Mouse (Mus musculus) limb, embryonic 14.5 days (tissue): ENCODE measurements around the gene Prpf8. TPM values are rescaled to one million over a fixed set of nuclear protein-coding genes. Genes with fewer than 3 reads are reported as not detected.
A peak's percentile ranks its signal among the peaks of the same experiment; 100 is the strongest.

Experiments
- ATAC-seq: fragments of 200-750 bp; cut with Nextera tagmentation; 2 replicates; pipeline ENCODE4 v1.8.0; 2017; ENCODE audit warnings: low read depth, moderate number of reproducible peaks, moderate TSS enrichment; ENCODE audit not compliant: low FRiP score
- DNase-seq: peaks from one replicate; pipeline ENCODE4 v3.0.0-alpha.2; 2015; ENCODE audit warnings: low spot score
- H3K27ac ChIP-seq: fragments of 300-500 bp; sonication (generic); replicated peaks from 2 replicates; pipeline ENCODE4 v1.5.1; 2014; ENCODE audit warnings: low read depth, mild to moderate bottlenecking, low read length, moderate library complexity, mixed read lengths
- H3K27me3 ChIP-seq: fragments of 300-500 bp; sonication (generic); 2 replicates; pipeline ENCODE4 v1.6.1; 2014; ENCODE audit warnings: low read length, mixed read lengths; ENCODE audit not compliant: control insufficient read depth, insufficient read depth
- H3K36me3 ChIP-seq: fragments of 300-500 bp; sonication (generic); 2 replicates; pipeline ENCODE4 v1.6.1; 2014; ENCODE audit warnings: mild to moderate bottlenecking, low read length, moderate library complexity, mixed read lengths; ENCODE audit not compliant: control insufficient read depth, insufficient read depth
- H3K4me1 ChIP-seq: fragments of 300-500 bp; sonication (generic); 2 replicates; pipeline ENCODE4 v1.6.1; 2014; ENCODE audit warnings: antibody characterized with exemption, low read length, mixed read lengths; ENCODE audit not compliant: control insufficient read depth, insufficient read depth
- H3K4me2 ChIP-seq: fragments of 300-500 bp; sonication (generic); replicated peaks from 2 replicates; pipeline ENCODE4 v1.6.1; 2014; ENCODE audit warnings: low read depth, mild to moderate bottlenecking, low read length, moderate library complexity; ENCODE audit not compliant: severe bottlenecking
- H3K4me3 ChIP-seq: fragments of 300-500 bp; sonication (generic); replicated peaks from 2 replicates; pipeline ENCODE4 v1.5.1; 2014; ENCODE audit warnings: low read length
- H3K9ac ChIP-seq: fragments of 300-500 bp; sonication (generic); 2 replicates; pipeline ENCODE4 v1.6.1; 2014; ENCODE audit warnings: mild to moderate bottlenecking, low read depth, low read length, moderate library complexity; ENCODE audit not compliant: severe bottlenecking
- H3K9me3 ChIP-seq: fragments of 300-500 bp; sonication (generic); 2 replicates; pipeline ENCODE4 v1.6.1; 2016; ENCODE audit warnings: low read length; ENCODE audit not compliant: control insufficient read depth
- POLR2A ChIP-seq: fragments of 200-500 bp; IDR thresholded peaks from 2 replicates; pipeline ENCODE4 v1.8.0; 2012; ENCODE audit warnings: inconsistent platforms, mild to moderate bottlenecking, moderate library complexity, borderline replicate concordance; ENCODE audit not compliant: insufficient read depth, insufficient read length; ENCODE audit errors: extremely low read depth
- WGBS: fragments of 180-500 bp; shearing (Covaris S2); extraction: QIAGEN DNeasy Blood & Tissue Kit; methylation state at CpG from one replicate; pipeline ENCODE4 v1.1.7; 2014; 5-methylcytosine and 5-hydroxymethylcytosine counted together
- polyA plus RNA-seq, 2 experiments: library from polyadenylated mRNA; depleted of rRNA in 1 of 2; stranded (reverse) in 1 of 2; unstranded in 1 of 2; fragments of >200 nt; fragmentation: Nextera tagmentation in 1 of 2; extraction: Ambion mirVana in 1 of 2; gene quantifications; 2 replicates each; pipeline versions ENCODE4 v1.2.1 to v1.2.3; 2012 to 2014

Gene Prpf8
- polyA plus RNA-seq, 2 experiments: 85.9 to 123 TPM

DNA sequence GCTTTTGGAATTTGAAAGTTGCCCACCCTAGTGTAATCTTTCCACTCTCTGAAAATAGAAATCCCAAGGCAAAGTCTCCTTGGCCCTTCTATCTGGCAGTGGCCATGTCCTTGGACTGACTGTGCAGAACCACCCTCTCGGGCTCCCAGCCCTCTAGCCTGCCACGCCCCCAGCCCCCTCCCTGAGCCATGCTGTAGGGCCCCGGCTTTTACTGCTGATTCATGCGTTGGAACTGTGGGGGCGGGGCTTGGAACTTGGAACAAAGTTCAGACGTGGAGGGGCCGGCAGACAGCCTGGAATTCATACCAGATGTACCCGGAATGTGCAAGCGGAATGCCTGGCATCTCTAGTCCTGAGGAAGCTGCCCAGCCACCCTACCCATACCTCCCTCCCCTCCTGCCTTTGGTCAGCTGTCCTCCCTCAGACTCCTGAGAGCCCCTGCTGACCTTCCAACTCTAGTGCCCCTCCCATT lies 23.7 kb upstream of the Prpf8 start:
- Histone ChIP-seq H3K9me3 (no peaks in the 10 kb centered on the region), H3K27me3 (no peaks in the 10 kb centered on the region), H3K9ac (0 out of 2 replicates have a peak overlapping the region, but pooled peaks have one; percentile 57), H3K27ac (peak overlapping the region; percentile 65; the same call in 1 of the 2 replicates), H3K4me1 (peaks cover 33% of the 10 kb centered on the region), H3K4me3 (peak overlapping the region; percentile 75), H3K4me2 (peak overlapping the region; percentile 94), H3K36me3 (peaks cover 13% of the 10 kb centered on the region)
- DNase-seq: peak; percentile 89
- peak; percentile 20 for ATAC-seq
- no peak for TF ChIP-seq POLR2A
- WGBS: 1% methylated on average over 9 of the region's 9 CpGs

DNA sequence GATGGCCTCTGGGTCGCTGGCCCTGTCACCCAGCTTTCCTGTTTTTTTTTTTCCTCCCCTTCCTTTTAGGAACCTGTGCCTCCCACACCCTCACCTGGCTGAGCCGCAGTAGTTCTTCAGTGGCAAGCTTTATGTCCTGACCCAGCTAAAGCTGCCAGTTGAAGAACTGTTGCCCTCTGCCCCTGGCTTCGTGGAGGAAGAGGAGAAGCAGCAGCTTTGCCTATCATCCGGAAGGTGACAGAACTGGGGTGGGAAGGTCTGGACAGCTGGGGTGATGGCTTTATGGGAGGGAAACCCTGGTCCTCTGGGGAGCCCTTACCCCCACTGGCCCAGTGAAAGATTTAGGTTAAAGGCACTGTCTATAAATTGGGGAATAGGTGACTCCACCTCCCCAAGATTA lies 23.0 kb upstream of the Prpf8 start:
- ATAC-seq: no peak
- H3K9ac ChIP-seq: no peak overlapping the region
- WGBS: 65% methylated on average over 4 of the region's 4 CpGs

DNA sequence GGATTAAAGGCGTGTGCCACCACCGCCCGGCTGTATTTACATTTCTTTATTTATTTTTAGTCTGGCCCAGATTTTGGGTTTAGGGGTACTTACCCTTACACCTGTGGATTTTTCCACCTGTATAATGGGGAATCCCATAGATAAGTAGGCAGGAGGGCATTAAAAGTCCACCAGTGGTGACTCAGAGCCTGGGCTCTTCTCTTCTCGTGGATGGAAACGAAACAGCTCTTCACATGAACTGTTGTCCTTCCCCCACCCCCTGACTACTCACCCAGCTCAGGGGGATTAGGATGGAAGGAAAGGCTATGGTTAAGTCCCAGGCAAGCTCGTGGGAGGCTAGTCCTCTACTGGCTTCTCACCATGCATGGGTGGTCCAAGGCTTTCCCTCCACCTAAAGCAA lies 22.2 kb upstream of the Prpf8 start:
- no peak for TF ChIP-seq POLR2A
- H3K9me3 ChIP-seq: no peaks in the 10 kb centered on the region
- H3K4me2 ChIP-seq: no peak overlapping the region
- H3K27ac ChIP-seq: no peak overlapping the region
- peaks cover 33% of the 10 kb centered on the region for H3K4me1 ChIP-seq
- 88% methylated on average over 6 of the region's 6 CpGs for WGBS
- H3K27me3 ChIP-seq: no peaks in the 10 kb centered on the region
- ATAC-seq (no peak), DNase-seq (no peak)
- H3K9ac ChIP-seq: no peak overlapping the region
- H3K4me3 ChIP-seq: no peak overlapping the region
- H3K36me3 ChIP-seq: peaks cover 13% of the 10 kb centered on the region

More for the DNA sequence above, 23.0 kb upstream of the Prpf8 start:
- Histone ChIP-seq H3K36me3 (peaks cover 13% of the 10 kb centered on the region), H3K9me3 (no peaks in the 10 kb centered on the region), H3K27me3 (no peaks in the 10 kb centered on the region), H3K4me3 (peak overlapping the region; percentile 75; the same call in 1 of the 2 replicates), H3K4me1 (peaks cover 33% of the 10 kb centered on the region), H3K27ac (no peak overlapping the region; the same call in 1 of the 2 replicates), H3K4me2 (peak overlapping the region; percentile 94; the same call in 1 of the 2 replicates)
- TF ChIP-seq POLR2A: no peak
- no peak for DNase-seq

DNA sequence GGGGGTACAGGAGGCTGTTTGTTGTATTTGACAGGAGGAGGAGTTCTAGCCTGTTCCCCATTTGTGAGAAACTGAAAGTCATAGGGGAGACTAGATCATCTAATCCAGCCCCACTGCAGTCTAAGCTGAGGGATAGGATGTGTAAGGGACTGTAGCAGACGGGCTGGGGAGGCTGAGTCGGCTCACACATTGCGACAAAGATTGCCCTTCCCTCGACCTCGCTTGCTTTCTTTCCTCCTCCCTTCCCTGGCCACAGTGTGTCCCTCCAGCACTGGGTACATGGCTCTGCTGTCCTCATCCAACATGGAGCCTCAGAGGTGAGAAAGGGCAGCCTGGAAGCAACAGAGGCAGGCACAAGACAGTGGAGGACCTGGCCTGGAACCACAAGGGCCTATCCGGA lies 21.6 kb upstream of the Prpf8 start:
- TF ChIP-seq POLR2A: no peak
- H3K9ac ChIP-seq: no peak overlapping the region

DNA sequence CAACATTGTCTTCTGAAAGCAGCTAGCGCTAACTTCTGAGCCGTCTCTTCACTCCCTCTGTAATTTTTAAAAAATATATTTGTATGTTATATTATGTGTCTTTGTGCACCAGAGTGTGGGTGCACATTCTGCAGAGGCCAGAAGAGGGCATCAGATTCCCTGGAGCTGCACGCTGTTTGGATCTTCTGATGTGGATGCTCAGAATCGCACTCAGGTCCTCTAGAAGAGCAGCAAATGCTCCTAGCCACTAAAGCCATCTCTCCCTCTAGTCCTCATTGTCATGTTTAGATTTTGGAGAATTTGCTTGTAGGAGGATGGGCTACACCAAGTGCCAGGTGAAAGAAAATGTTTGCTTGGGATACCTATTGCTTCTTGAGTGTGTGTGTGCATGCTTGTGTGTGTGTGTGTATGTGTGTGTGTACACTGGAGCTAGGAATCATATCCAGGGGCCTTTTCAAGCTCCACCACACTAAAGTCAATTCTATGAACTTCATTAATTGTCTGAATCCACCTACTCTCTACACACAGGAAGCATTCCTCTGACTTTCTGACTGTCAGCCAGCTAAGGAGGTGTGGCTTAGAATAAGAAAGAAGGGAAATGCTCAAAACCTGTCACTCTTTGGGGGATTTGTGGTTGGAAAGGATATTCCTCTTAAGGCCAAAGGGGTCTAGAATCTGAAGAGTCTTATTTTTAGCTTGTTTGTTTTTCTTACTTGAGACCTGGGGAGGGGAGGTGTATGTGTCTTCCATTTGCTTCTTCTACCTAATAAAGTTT lies 19.7 kb upstream of the Prpf8 start:
- no peak for DNase-seq
- H3K36me3 ChIP-seq: peaks cover 13% of the 10 kb centered on the region
- H3K9me3 ChIP-seq: no peaks in the 10 kb centered on the region
- no peak overlapping the region for H3K27ac ChIP-seq
- no peak for TF ChIP-seq POLR2A
- H3K4me3 ChIP-seq: no peak overlapping the region
- H3K27me3 ChIP-seq: no peaks in the 10 kb centered on the region
- no peak overlapping the region for H3K9ac ChIP-seq
- H3K4me1 ChIP-seq: peaks cover 22% of the 10 kb centered on the region
- no peak overlapping the region for H3K4me2 ChIP-seq
- no peak for ATAC-seq
- WGBS: 96% methylated on average over 4 of the region's 4 CpGs

More for the DNA sequence above, 21.6 kb upstream of the Prpf8 start:
- 84% methylated on average over 6 of the region's 6 CpGs for WGBS
- Histone ChIP-seq H3K4me1 (peaks cover 27% of the 10 kb centered on the region), H3K9me3 (no peaks in the 10 kb centered on the region), H3K36me3 (peaks cover 13% of the 10 kb centered on the region), H3K27me3 (no peaks in the 10 kb centered on the region), H3K4me3 (no peak overlapping the region), H3K4me2 (no peak overlapping the region), H3K27ac (no peak overlapping the region)
- ATAC-seq (no peak), DNase-seq (no peak)
